Mouse (Mus musculus): ENCODE measurements around the gene Astn1.

The Astn1 gene

GRCm38 (mm10) chr1:158421451-158421850, 59.4 kb downstream of the Astn1 start:
- no peak for DNase-seq (ENCODE audit: low read depth)

DNA sequence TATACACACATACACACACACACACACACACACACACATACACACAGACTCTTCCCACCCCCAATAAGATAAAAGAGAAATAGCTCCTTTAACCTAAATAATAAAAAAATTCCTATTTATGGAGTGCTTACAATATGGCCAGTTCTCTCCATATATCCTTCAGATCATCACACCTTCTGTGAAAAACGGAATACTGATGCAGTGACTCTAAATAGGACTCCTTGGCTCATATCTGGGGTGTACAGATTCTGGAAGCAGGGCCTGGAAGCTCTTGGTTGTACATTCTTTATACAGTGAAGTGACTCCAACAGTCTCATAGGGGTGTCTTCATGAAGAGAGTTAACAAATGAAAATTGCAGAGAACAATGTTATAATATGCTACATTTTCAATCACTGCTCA, 60.7 kb downstream of the Astn1 start:
- no peak for DNase-seq (ENCODE audit: low read depth)

GRCm38 (mm10) chr1:158446071-158446470, 84.0 kb downstream of the Astn1 start:
- DNase-seq (ENCODE audit: low read depth), result no peak

- DNase-seq (ENCODE audit: low read depth), result no peak
Observed at GRCm38 (mm10) chr1:158447956-158448355, 85.9 kb downstream of the Astn1 start.

DNA sequence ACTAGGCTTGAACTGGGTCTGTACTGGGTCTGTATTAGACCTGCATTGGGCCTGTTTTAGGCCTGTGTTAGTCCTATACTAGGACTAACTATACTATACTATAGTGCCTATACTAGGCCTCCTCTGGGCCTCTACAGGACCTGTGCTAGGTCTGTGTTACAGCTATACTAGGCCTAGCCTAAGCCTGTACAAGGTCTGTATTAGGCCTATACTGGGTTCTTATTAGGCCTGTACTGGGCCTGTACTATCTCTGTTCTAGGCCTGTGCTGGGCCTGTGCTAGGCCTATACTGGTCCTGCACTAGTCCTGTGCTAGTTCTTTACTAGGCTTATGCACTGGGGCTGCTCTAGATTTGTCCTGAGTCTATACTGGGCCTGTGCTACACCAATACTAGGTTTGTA, 90.6 kb downstream of the Astn1 start:
- DNase-seq (ENCODE audit: low read depth), result no peak

DNA sequence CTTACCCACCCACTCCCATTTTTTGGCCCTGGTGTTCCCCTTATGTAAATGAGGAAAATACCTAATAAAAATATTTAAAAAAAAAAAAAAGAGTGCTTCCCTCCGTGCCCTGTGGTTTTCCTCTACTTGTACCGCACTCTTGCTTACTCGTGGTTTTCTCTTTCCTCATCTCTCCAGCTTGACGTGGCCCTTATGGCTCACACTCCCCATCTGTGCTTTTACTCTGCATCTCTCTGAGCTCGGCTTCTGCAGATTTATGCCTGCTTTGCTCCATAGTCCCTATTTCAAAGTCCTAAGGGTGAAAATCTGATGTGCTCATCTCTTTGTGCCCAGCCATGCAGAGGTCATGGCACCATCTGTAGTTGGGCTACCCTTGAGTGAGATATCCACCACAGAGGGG, 91.5 kb downstream of the Astn1 start:
- no peak for DNase-seq (ENCODE audit: low read depth)

DNA sequence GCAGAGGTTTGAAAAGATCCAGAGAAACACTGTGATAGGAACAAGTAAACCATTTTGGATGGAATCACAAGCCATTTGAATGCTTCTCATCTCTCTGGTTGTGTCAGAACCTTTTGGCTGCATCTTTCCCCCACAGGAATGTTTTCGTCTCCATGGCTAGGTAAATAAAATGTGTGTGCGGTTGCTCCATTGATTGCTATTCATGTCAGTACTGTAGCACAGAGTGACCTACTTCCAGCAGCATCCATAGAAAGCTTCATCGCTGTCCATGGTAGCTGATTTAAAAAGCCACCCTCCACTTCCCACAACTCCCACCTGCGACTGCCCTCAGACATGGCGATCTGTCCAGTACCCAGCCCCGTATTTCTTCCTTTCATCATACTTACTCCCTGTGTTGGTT, 101.9 kb downstream of the Astn1 start:
- DNase-seq (ENCODE audit: low read depth), result no peak

- no peak for DNase-seq (ENCODE audit: low read depth)
Observed at GRCm38 (mm10) chr1:158465286-158465685, 103.2 kb downstream of the Astn1 start.

- DNase-seq (ENCODE audit: low read depth), result no peak
Observed at GRCm38 (mm10) chr1:158477841-158478240, 115.8 kb downstream of the Astn1 start.

GRCm38 (mm10) chr1:158480285-158480684, 118.2 kb downstream of the Astn1 start:
- no peak for DNase-seq (ENCODE audit: low read depth)

DNA sequence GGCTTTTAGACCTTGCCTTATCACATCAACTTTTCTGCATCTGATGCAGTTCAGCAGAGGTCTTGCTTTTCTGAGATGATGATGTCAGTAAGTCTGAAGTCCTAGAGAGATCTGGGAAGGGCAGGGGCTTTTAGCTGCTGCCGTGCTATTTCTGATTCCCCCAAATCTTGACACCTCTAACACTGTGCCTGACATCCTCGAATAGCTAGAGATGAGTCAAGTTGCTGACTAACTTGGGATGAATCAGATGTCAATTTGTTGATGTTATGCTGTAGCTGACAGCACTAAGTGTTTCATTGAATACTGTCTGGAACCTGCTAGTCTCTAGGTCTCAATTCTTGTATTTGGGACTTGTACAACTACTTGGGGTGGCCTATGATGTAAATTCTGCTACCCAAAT, 121.7 kb downstream of the Astn1 start:
- DNase-seq (ENCODE audit: low read depth), result no peak

GRCm38 (mm10) chr1:158489521-158490021, 127.5 kb downstream of the Astn1 start:
- DNase-seq (ENCODE audit: low read depth), result no peak

- DNase-seq (ENCODE audit: low read depth), result no peak
Observed at GRCm38 (mm10) chr1:158490175-158490574, 128.1 kb downstream of the Astn1 start.

DNA sequence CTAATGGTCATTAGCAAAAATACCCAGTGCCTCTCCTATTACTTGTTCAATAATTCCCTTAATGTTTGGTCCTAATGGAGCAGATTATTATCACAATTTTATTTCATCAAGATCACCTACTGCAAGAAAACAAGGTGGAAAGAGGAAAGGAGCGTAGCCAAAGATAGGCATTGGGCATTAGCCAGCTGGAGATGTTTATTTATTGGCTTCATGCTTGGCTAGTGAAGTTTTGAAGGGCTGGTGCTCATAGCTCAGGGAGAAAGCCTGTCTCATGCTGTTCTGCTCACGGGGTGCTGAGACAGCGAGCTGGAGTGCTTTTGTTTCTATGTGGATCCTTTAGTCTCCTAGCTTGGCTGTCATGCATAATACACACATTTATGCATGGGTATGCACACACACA, 131.2 kb downstream of the Astn1 start:
- DNase-seq (ENCODE audit: low read depth), result no peak

- no peak for DNase-seq (ENCODE audit: low read depth)
Observed at GRCm38 (mm10) chr1:158500140-158500539, 138.1 kb downstream of the Astn1 start.

DNA sequence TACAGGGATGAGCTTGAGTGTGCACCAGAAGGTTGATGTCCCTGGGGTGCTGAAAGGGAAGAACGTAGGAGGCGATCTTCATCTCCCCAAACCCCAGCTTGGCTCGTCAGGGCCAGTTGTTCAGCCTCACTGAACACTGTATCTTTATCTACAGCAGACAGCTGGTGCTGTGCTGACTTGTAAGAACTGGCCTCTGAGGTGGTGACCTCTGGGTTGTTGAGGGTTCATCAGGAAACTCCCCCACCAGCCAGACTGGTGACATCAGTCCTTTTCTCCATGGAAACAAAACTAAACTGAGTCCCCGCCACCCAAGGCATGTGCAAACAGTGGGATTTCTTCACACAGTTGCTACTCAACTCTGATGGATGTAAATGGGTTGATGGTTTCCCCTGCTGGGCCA, 138.9 kb downstream of the Astn1 start:
- DNase-seq (ENCODE audit: low read depth), result no peak

- no peak for DNase-seq (ENCODE audit: low read depth)
Observed at GRCm38 (mm10) chr1:158507610-158508009, 145.5 kb downstream of the Astn1 start.

DNA sequence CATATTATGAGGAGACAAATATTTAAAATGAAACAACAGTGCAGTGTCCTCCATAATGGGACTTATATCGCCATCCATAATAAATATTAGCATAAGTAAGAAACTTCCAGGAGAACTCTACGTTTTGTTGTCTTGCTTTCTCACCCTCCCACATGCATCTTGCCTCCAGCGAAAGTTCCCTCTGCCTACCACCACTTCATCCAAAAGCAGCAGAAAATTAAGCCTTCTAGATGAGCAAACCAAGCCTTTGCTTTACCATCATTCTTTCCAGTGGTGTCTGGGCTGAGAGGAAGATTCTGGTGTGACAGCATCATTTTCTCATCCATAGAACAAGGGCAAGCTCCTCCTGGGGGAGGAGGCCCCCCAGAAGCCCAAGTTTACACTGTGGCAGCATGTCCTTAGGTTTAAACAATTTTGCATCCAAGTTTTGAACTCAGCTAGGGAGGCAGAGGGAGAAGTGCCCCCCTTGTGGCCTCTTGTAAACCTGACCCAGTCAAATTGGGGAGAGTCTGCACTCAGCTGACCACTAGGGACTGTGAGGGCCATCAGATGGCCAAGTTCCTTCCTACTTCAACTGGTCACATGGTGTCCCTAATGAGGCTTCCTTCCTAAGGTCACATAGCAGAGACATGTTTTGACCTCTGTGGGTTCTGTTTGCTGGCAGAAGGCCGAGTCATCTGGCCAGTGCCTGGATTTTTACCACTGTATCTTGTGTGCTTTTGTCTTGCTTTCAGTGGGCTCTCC, 147.2 kb downstream of the Astn1 start:
- no peak for DNase-seq (ENCODE audit: low read depth)

- no peak for DNase-seq (ENCODE audit: low read depth)
Observed at GRCm38 (mm10) chr1:158510478-158511207, 148.6 kb downstream of the Astn1 start.

DNA sequence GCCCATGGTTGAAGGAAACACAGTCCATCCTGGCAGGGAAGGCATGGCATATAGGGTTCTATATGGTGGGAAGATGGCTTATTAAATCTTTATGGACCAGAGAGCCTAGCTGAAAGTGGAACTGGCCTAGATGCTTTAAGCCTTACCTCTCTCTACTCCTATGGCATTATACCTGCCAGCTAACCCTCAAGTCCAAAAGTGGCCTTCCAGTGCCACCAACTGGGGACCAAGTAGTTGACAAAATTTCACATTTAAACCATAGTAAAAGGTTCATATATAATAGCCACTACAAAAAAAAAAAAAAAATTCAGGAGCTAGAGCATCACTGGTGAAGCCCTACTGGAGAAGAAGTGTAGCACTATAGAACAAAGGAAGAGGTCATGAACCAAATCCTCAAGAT, 150.0 kb downstream of the Astn1 start:
- no peak for DNase-seq (ENCODE audit: low read depth)

GRCm38 (mm10) chr1:158512636-158513035, 150.6 kb downstream of the Astn1 start:
- no peak for DNase-seq (ENCODE audit: low read depth)

- DNase-seq (ENCODE audit: low read depth), result no peak
Observed at GRCm38 (mm10) chr1:158513572-158513971, 151.5 kb downstream of the Astn1 start.

- no peak for DNase-seq (ENCODE audit: low read depth)
Observed at GRCm38 (mm10) chr1:158516558-158516957, 154.5 kb downstream of the Astn1 start.
